Mouse (Mus musculus) CH12.LX (cell line): Measurements from ENCODE around the gene Rnft2. TPM values are rescaled to one million over a fixed set of nuclear protein-coding genes. Genes with fewer than 3 reads are reported as not detected.

Experiments
- DNase-seq: peaks from one replicate; pipeline ENCODE4 v3.0.0-alpha.2; 2013; ENCODE audit errors: extremely low read depth
- H3K27ac ChIP-seq: 2 replicates; pipeline ENCODE4 v1.5.1; 2012; ENCODE audit warnings: low read depth, mild to moderate bottlenecking, control low read depth, moderate library complexity; ENCODE audit not compliant: insufficient read depth
- H3K27me3 ChIP-seq: replicated peaks from 2 replicates; pipeline ENCODE3; 2012; ENCODE audit warnings: inconsistent platforms
- H3K36me3 ChIP-seq, 2 experiments: replicated peaks in 1 of 2; 2 replicates each; pipeline versions ENCODE3 to v1.6.1; 2012; ENCODE audit warnings: inconsistent platforms in 1 of 2, low read length in 1 of 2, mild to moderate bottlenecking in 1 of 2, mixed read lengths in 1 of 2, moderate library complexity in 1 of 2; ENCODE audit not compliant: control insufficient read depth in 1 of 2, insufficient read depth in 1 of 2
- H3K4me1 ChIP-seq, 2 experiments: 2 replicates each; pipeline ENCODE4 v1.6.1; 2012; ENCODE audit warnings: inconsistent platforms in 1 of 2, moderate library complexity in 1 of 2; ENCODE audit not compliant: insufficient read depth in 2 of 2, control insufficient read depth in 1 of 2
- H3K4me2 ChIP-seq: 2 replicates; pipeline ENCODE4 v1.6.1; 2012; ENCODE audit warnings: low read depth, mild to moderate bottlenecking, control low read depth; ENCODE audit not compliant: poor library complexity, insufficient read depth, severe bottlenecking
- H3K4me3 ChIP-seq, 3 experiments: fragments of 150-350 bp in 1 of 3; sonication (generic) in 1 of 3; replicated peaks in 1 of 3; 2 replicates each; pipeline versions ENCODE3 to v1.5.1; 2011 to 2012; ENCODE audit warnings: low read depth in 2 of 3, low read length in 2 of 3, mild to moderate bottlenecking in 2 of 3, moderate library complexity in 2 of 3, control low read depth in 1 of 3, improper control_type of control experiment in 1 of 3, inconsistent platforms in 1 of 3, mixed read lengths in 1 of 3; ENCODE audit not compliant: poor library complexity in 1 of 3
- H3K79me2 ChIP-seq: replicated peaks from 2 replicates; pipeline ENCODE4 v1.6.1; 2012; ENCODE audit warnings: mild to moderate bottlenecking, moderate library complexity; ENCODE audit not compliant: control insufficient read depth, poor library complexity, insufficient read depth, severe bottlenecking; ENCODE audit errors: extremely low read depth
- H3K9ac ChIP-seq: 2 replicates; pipeline ENCODE4 v1.6.1; 2012; ENCODE audit warnings: low read depth, mild to moderate bottlenecking, control low read depth, moderate library complexity; ENCODE audit not compliant: insufficient read depth
- H3K9me3 ChIP-seq: replicated peaks from 2 replicates; pipeline ENCODE3; 2012; ENCODE audit warnings: low read length, inconsistent platforms, mixed read lengths
- CHD1 ChIP-seq: IDR thresholded peaks from 2 replicates; pipeline ENCODE4 v1.6.1; 2012; ENCODE audit warnings: low read depth, low read length, improper control_type of control experiment, inconsistent platforms
- CHD2 ChIP-seq: IDR thresholded peaks from 2 replicates; pipeline ENCODE4 v1.6.1; 2011; ENCODE audit warnings: low read length, improper control_type of control experiment
- CTCF ChIP-seq, 2 experiments: IDR thresholded peaks in 1 of 2; conservative IDR thresholded peaks in 1 of 2; 2 replicates each; pipeline ENCODE4 v1.5.1; 2011 to 2012; ENCODE audit warnings: low read depth in 2 of 2, low read length in 2 of 2, improper control_type of control experiment in 1 of 2, inconsistent platforms in 1 of 2, mild to moderate bottlenecking in 1 of 2, moderate library complexity in 1 of 2
- E2F4 ChIP-seq: IDR thresholded peaks from 2 replicates; pipeline ENCODE4 v1.6.1; 2011; ENCODE audit warnings: low read depth, low read length, improper control_type of control experiment; ENCODE audit not compliant: insufficient replicate concordance
- EP300 ChIP-seq: IDR thresholded peaks from 2 replicates; pipeline ENCODE4 v1.6.1; 2011; ENCODE audit warnings: low read length, improper control_type of control experiment
- GABPA ChIP-seq: IDR thresholded peaks from 2 replicates; pipeline ENCODE4 v1.6.1; 2012; ENCODE audit warnings: low read depth, low read length, improper control_type of control experiment, inconsistent platforms; ENCODE audit not compliant: insufficient replicate concordance
- HCFC1 ChIP-seq: IDR thresholded peaks from 2 replicates; pipeline ENCODE4 v1.6.1; 2012; ENCODE audit warnings: low read depth, mild to moderate bottlenecking, inconsistent platforms, low read length, improper control_type of control experiment
- IRF4 ChIP-seq: IDR thresholded peaks from 2 replicates; pipeline ENCODE4 v1.6.1; 2014; ENCODE audit warnings: low read depth, mild to moderate bottlenecking, inconsistent platforms, low read length, improper control_type of control experiment
- JUN ChIP-seq: IDR thresholded peaks from 2 replicates; pipeline ENCODE4 v1.6.1; 2011; ENCODE audit warnings: low read depth, mild to moderate bottlenecking, low read length, improper control_type of control experiment, moderate library complexity; ENCODE audit not compliant: insufficient read depth
- JUND ChIP-seq: conservative IDR thresholded peaks from 2 replicates; pipeline ENCODE4 v1.6.1; 2011; ENCODE audit warnings: low read depth, low read length, improper control_type of control experiment
- KAT2A ChIP-seq: IDR thresholded peaks from 2 replicates; pipeline ENCODE4 v1.6.1; 2012; ENCODE audit warnings: low read length, improper control_type of control experiment, inconsistent platforms; ENCODE audit not compliant: insufficient replicate concordance
- MAX ChIP-seq: IDR thresholded peaks from 2 replicates; pipeline ENCODE4 v1.6.1; 2011; ENCODE audit warnings: low read length, improper control_type of control experiment
- MAZ ChIP-seq: IDR thresholded peaks from 2 replicates; pipeline ENCODE4 v1.6.1; 2012; ENCODE audit warnings: low read depth, mild to moderate bottlenecking, inconsistent platforms, low read length, improper control_type of control experiment, moderate library complexity
- MEF2A ChIP-seq: IDR thresholded peaks from 2 replicates; pipeline ENCODE4 v1.6.1; 2014; ENCODE audit warnings: low read depth, mild to moderate bottlenecking, inconsistent platforms, low read length, improper control_type of control experiment, borderline replicate concordance
- MXI1 ChIP-seq: IDR thresholded peaks from 2 replicates; pipeline ENCODE4 v1.6.1; 2011; ENCODE audit warnings: mild to moderate bottlenecking, low read depth, low read length, improper control_type of control experiment
- MYC ChIP-seq: IDR thresholded peaks from 2 replicates; pipeline ENCODE4 v1.6.1; 2011; ENCODE audit warnings: low read depth, mild to moderate bottlenecking, improper control_type of control experiment, low read length
- NELFE ChIP-seq: IDR thresholded peaks from 2 replicates; pipeline ENCODE4 v1.6.1; 2011; ENCODE audit warnings: low read depth, low read length, improper control_type of control experiment
- NRF1 ChIP-seq: IDR thresholded peaks from 2 replicates; pipeline ENCODE4 v1.6.1; 2014; ENCODE audit warnings: low read depth, mild to moderate bottlenecking, inconsistent platforms, low read length, improper control_type of control experiment, moderate library complexity
- PAX5 ChIP-seq: IDR thresholded peaks from 2 replicates; pipeline ENCODE4 v1.6.1; 2012; ENCODE audit warnings: low read length, inconsistent platforms, mixed read lengths
- POLR2A ChIP-seq: IDR thresholded peaks from 2 replicates; pipeline ENCODE4 v1.6.1; 2011; ENCODE audit warnings: low read depth, mild to moderate bottlenecking, improper control_type of control experiment, low read length
- POLR2AphosphoS2 ChIP-seq: IDR thresholded peaks from 2 replicates; pipeline ENCODE4 v1.6.1; 2011; ENCODE audit warnings: low read depth, low read length, improper control_type of control experiment
- RCOR1 ChIP-seq: conservative IDR thresholded peaks from 2 replicates; pipeline ENCODE4 v1.6.1; 2012; ENCODE audit warnings: low read depth, mild to moderate bottlenecking, inconsistent platforms, low read length, improper control_type of control experiment
- TBP ChIP-seq: conservative IDR thresholded peaks from 2 replicates; pipeline ENCODE4 v1.6.1; 2011; ENCODE audit warnings: low read depth, low read length, improper control_type of control experiment
- UBTF ChIP-seq: IDR thresholded peaks from 2 replicates; pipeline ENCODE4 v1.6.1; 2012; ENCODE audit warnings: low read depth, mild to moderate bottlenecking, inconsistent platforms, low read length, improper control_type of control experiment, moderate library complexity
- USF2 ChIP-seq: conservative IDR thresholded peaks from 2 replicates; pipeline ENCODE4 v1.6.1; 2011; ENCODE audit warnings: low read depth, low read length, improper control_type of control experiment
- ZMIZ1 ChIP-seq: IDR thresholded peaks from 2 replicates; pipeline ENCODE4 v1.6.1; 2012; ENCODE audit warnings: low read depth, mild to moderate bottlenecking, inconsistent platforms, low read length, improper control_type of control experiment
- ZNF384 ChIP-seq: IDR thresholded peaks from 2 replicates; pipeline ENCODE4 v1.6.1; 2012; ENCODE audit warnings: low read depth, low read length, improper control_type of control experiment, inconsistent platforms
- dilution Hi-C: fragments of 300-500 bp; cut with MboI; formaldehyde crosslinking; loops from 2 replicates; pipeline ENCODE4 v1.14.3; 2020; ENCODE audit warnings: low sequenced_read_pairs; ENCODE audit not compliant: extremely low pct_unique_long_range_greater_than_20kb, extremely low pct_ligation_motif_present
- in situ Hi-C: fragments of 300-500 bp; cut with MboI; formaldehyde crosslinking; loops from 3 replicates; pipeline ENCODE4 v1.14.3; 2019; ENCODE audit warnings: low sequenced_read_pairs, low pct_ligation_motif_present, low pct_unique_long_range_greater_than_20kb, mixed read lengths
- polyA plus RNA-seq: library from polyadenylated mRNA; unstranded; fragments of >175 nt; gene quantifications from 2 replicates; pipeline ENCODE4 v1.2.1, GENCODE M21; 2012; ENCODE audit warnings: low read depth; ENCODE audit not compliant: insufficient read length
- total RNA-seq, 2 experiments: library from RNA; depleted of rRNA; stranded (reverse); fragments of 300-350 nt in 1 of 2; fragments of >200 nt in 1 of 2; gene quantifications; 2 replicates each; pipeline ENCODE4 v1.2.3; 2012 to 2014

Rnft2 gene
- total and polyA plus RNA-seq, 3 experiments = 1.6 to 5.1 (median 3.4) TPM

- peaks cover 7 to 14% of the 10 kb centered on the region in 2 experiments for H3K4me1 ChIP-seq
- H3K79me2 ChIP-seq = no peaks in the 10 kb centered on the region
- no peak overlapping the region for H3K4me2 ChIP-seq
- H3K9me3 ChIP-seq = no peaks in the 10 kb centered on the region
- peaks cover 35 to 58% of the 10 kb centered on the region in 2 experiments for H3K36me3 ChIP-seq
- no peak overlapping the region for H3K4me3 ChIP-seq
- in situ Hi-C loops = loop anchor here (10.0 kb wide), 1 partner anchor 471 kb away; no protein-coding TSS in a partner anchor
- dilution Hi-C loops = no loop called here
- TF ChIP-seq EP300 (no peak), MEF2A (no peak), CHD2 (no peak), MXI1 (no peak), IRF4 (no peak), E2F4 (no peak), ZNF384 (no peak), MAZ (no peak), CHD1 (no peak), MAX (no peak)
- no peak overlapping the region for H3K9ac ChIP-seq
- no peak for DNase-seq
- no peak overlapping the region for H3K27ac ChIP-seq
- H3K27me3 ChIP-seq = no peaks in the 10 kb centered on the region
Measured at GRCm38 (mm10) chr5:118264279-118264678, 19.4 kb upstream of the Rnft2 start.

- TF ChIP-seq ZMIZ1 = no peak
- no peak for TF ChIP-seq JUN
- TF ChIP-seq NRF1 = no peak
- TF ChIP-seq, all 38 proteins: peak for 0
- H3K4me3 ChIP-seq = no peak overlapping the region
- H3K9ac ChIP-seq = no peak overlapping the region
- dilution Hi-C loops (no loop called here), in situ Hi-C loops (loop anchor here (10.0 kb wide), 1 partner anchor 472 kb away; no protein-coding TSS in a partner anchor)
- H3K27ac ChIP-seq = no peak overlapping the region
- H3K4me2 ChIP-seq = no peak overlapping the region
- H3K36me3 ChIP-seq = peaks cover 53 to 76% of the 10 kb centered on the region in 2 experiments
- peaks cover 7 to 9% of the 10 kb centered on the region in 2 experiments for H3K4me1 ChIP-seq
- DNase-seq = no peak
- H3K27me3 ChIP-seq = no peaks in the 10 kb centered on the region
- no peaks in the 10 kb centered on the region for H3K9me3 ChIP-seq
- H3K79me2 ChIP-seq = no peaks in the 10 kb centered on the region
Measured at GRCm38 (mm10) chr5:118262418-118262817, 17.5 kb upstream of the Rnft2 start.

GRCm38 (mm10) chr5:118261181-118261580 is 16.3 kb upstream of the Rnft2 start:
- no peak overlapping the region for H3K4me2 ChIP-seq
- no peaks in the 10 kb centered on the region for H3K79me2 ChIP-seq
- no peaks in the 10 kb centered on the region for H3K27me3 ChIP-seq
- H3K27ac ChIP-seq = no peak overlapping the region
- H3K9me3 ChIP-seq = no peaks in the 10 kb centered on the region
- dilution Hi-C loops (no loop called here), in situ Hi-C loops (loop anchor here (10.0 kb wide), 1 partner anchor 474 kb away; no protein-coding TSS in a partner anchor)
- no peak overlapping the region for H3K9ac ChIP-seq
- TF ChIP-seq JUND (no peak), USF2 (no peak), CHD2 (no peak), TBP (no peak), RCOR1 (no peak), UBTF (no peak), MXI1 (no peak), HCFC1 (no peak), POLR2AphosphoS2 (no peak), PAX5 (no peak), GABPA (no peak), NRF1 (no peak), MAX (no peak), ZMIZ1 (no peak), MYC (no peak), IRF4 (no peak), KAT2A (no peak), CTCF (conservative IDR thresholded peaks at IDR 0.05 in 1 of 2, IDR thresholded peaks at IDR 0.05 in 1 of 2; ENCODE audit: low read depth in 2 of 2, low read length in 2 of 2) (no peak), POLR2A (no peak), NELFE (no peak)
- peaks cover 7 to 9% of the 10 kb centered on the region in 2 experiments for H3K4me1 ChIP-seq
- H3K36me3 ChIP-seq = peaks cover 64 to 88% of the 10 kb centered on the region in 2 experiments
- DNase-seq = no peak
- no peak overlapping the region for H3K4me3 ChIP-seq
